Mouse (Mus musculus) E14TG2a.4 (cell line): ENCODE data around the gene Klhl40.
A peak's percentile ranks its signal among the peaks of the same experiment; 100 is the strongest.

Experiments
- H3K27me3 ChIP-seq: 2 replicates; pipeline ENCODE4 v1.6.1; 2014; ENCODE audit warnings: low read length, control low read depth; ENCODE audit not compliant: insufficient read depth
- H3K36me3 ChIP-seq: 2 replicates; pipeline ENCODE4 v1.6.1; 2014; ENCODE audit warnings: low read length, control low read depth; ENCODE audit not compliant: insufficient read depth
- H3K4me1 ChIP-seq: replicated peaks from 2 replicates; pipeline ENCODE4 v1.6.1; 2014; ENCODE audit warnings: low read depth, low read length, control low read depth
- H3K4me3 ChIP-seq: replicated peaks from 2 replicates; pipeline ENCODE4 v1.5.1; 2014; ENCODE audit warnings: mild to moderate bottlenecking, low read length
- H3K9me3 ChIP-seq: 2 replicates; pipeline ENCODE4 v1.6.1; 2014; ENCODE audit warnings: low read length, control low read depth
- CTCF ChIP-seq: conservative IDR thresholded peaks from 2 replicates; pipeline ENCODE4 v1.5.1; 2014; ENCODE audit warnings: low read length
- NANOG ChIP-seq: IDR thresholded peaks from 2 replicates; pipeline ENCODE4 v1.6.1; 2014; ENCODE audit warnings: borderline replicate concordance, low read length, mixed read lengths
- POU5F1 ChIP-seq: IDR thresholded peaks from 2 replicates; pipeline ENCODE4 v1.6.1; 2014; ENCODE audit warnings: low read length, borderline replicate concordance

The Klhl40 gene

DNA sequence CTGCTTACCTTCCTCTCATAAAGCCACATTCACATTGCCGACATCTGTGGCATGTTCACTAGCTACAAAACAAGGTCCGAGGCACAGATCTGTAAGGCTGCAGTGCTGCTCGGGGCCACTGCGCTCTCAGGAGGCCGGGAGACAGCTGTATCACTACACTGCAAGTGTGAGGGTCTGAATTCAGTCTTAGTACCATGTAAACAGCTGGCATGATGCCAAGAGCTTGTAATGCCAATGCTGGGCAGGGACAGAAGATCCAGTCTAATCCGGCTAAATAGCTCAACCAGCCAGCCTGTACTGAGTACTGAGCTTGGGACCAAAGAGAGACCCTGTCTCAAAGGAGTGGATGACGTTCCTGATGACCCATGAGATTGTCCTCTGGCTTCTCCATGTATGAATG, 46.6 kb downstream of the Klhl40 start:
- no peak for TF ChIP-seq POU5F1
- no peak for TF ChIP-seq NANOG
- no peak for TF ChIP-seq CTCF
- no peaks in the 10 kb centered on the region for H3K36me3 ChIP-seq

DNA sequence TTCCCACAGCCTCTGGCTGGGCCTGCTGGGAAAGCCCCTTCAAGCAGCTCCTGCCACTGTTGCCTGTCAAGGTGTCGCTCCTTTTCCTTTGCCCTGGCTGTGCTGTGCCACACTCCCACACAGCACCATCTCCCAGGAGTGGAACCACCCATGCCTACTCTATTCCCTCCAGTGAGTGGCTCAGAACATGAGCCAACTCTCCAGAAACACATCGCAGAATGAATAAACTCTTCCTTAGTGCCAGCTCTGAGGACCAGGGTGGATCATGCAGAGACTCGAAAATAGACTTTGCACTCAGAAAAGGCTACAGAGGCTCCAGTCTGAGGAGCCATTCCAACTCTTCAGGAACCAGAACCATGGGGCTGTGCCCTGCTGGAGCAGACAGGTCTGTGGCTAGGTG, 48.9 kb downstream of the Klhl40 start:
- H3K9me3 ChIP-seq, result no peaks in the 10 kb centered on the region
- H3K4me1 ChIP-seq, result no peaks in the 10 kb centered on the region; the same call in 1 of the 2 replicates
- TF ChIP-seq POU5F1 (no peak), CTCF (no peak), NANOG (no peak)
- 0 out of 2 replicates have a peak, but pooled peaks cover 5% of the 10 kb centered on the region for H3K27me3 ChIP-seq
- no peak overlapping the region for H3K4me3 ChIP-seq
- no peaks in the 10 kb centered on the region for H3K36me3 ChIP-seq

More for the DNA sequence above, 46.6 kb downstream of the Klhl40 start:
- Histone ChIP-seq H3K4me3 (no peak overlapping the region), H3K9me3 (no peaks in the 10 kb centered on the region), H3K4me1 (peaks cover 13% of the 10 kb centered on the region), H3K27me3 (peaks cover 10% of the 10 kb centered on the region; the same call in 1 of the 2 replicates)

DNA sequence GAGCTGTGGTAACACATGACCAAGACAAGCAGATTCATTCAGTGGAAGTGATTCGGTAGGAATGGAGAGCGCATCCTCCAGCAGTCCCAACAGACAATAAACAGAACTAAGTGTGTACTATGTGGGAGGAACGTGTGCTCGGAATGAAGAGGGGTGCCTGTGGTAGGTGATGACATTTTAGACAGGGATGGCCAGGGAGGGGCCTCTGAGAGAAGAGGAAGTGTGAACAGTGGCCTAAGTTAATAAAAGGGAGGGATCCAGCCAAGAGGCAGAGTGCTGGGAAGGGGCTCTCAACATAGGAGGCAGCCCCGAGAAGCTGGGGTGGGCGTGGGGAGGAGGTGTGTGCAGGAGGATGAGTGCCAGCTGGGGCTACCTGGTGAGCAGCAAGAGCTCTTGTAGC, 50.9 kb downstream of the Klhl40 start:
- H3K27me3 ChIP-seq, result 0 out of 2 replicates have a peak, but pooled peaks cover 5% of the 10 kb centered on the region
- no peaks in the 10 kb centered on the region for H3K9me3 ChIP-seq
- H3K36me3 ChIP-seq, result no peaks in the 10 kb centered on the region
- H3K4me3 ChIP-seq, result no peak overlapping the region
- TF ChIP-seq NANOG (no peak), CTCF (no peak), POU5F1 (no peak)
- H3K4me1 ChIP-seq, result no peaks in the 10 kb centered on the region; the same call in 1 of the 2 replicates

DNA sequence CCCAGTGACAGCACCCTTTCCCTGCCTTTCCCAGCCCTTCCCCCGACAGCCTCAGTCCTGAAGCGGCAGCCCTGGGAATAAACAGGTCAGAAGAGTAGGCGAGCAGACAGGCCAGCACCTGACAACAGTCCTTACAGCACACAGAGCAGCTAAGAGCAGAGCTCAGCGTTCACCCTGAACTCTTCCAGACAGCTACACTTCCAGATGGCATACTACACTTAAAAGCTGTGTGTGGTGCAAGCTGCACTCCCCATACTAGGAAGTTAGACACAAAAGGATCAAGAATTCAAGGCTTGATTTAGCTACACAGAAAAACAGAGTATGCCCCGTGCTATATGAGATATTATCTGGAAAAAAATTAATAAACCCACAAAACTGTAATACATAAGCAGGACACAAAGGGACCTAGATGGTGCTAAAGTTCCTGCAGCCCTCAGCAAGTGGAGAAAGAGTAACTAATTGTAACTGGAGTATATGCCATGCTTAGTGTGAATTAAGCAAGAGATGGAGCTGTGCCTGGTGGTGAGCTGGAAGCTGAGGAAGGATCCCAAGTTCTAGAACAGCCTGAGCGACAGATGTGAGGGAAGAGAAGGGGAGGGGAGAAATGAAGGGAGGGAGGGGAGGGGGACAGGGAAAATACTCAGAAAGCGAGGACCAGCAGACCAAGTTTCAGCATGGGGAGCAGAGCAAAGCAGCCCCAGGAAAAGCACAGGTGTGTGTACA, 52.0 kb downstream of the Klhl40 start:
- Histone ChIP-seq H3K4me1 (no peaks in the 10 kb centered on the region; the same call in 1 of the 2 replicates), H3K9me3 (peaks cover 3% of the 10 kb centered on the region; the same call in 1 of the 2 replicates)
- TF ChIP-seq CTCF (no peak), NANOG (no peak), POU5F1 (no peak)

DNA sequence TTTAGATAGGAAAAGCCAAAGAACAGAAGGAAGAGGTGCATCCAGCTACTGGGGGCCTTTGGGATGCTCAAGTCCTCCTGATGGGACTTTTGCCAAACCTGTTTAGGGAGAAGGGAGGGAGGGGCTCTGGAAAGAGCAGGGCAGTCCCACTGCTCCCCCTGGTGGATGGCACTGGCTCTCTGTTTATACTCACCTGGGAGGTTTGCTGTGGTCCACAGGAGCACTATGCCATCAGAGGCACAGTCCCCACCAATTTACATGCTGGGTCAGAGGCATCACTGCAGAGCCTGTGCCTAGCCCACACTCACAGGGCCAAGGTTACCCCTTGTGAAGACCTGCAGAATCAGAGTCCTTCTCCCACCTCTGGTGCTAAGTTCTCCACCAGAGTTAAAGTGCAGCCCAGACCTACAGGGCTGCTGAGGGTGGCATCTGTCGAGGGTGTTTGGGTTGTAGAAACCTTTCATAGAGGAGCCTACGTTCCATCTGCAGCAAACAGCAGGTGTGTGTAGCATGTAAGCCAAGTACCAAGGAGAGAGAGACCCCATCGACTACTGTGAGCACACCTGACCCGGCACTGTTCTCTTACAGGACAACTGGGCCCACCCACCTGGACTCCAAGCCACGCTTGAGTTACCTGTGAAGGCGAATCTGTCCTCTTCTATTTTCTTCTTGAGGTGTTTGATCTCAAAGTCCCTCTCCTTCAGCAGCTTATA, 53.0 kb downstream of the Klhl40 start:
- Histone ChIP-seq H3K36me3 (no peaks in the 10 kb centered on the region), H3K4me1 (no peaks in the 10 kb centered on the region; the same call in 1 of the 2 replicates), H3K9me3 (peaks cover 9% of the 10 kb centered on the region), H3K27me3 (0 out of 2 replicates have a peak, but pooled peaks cover 5% of the 10 kb centered on the region), H3K4me3 (no peak overlapping the region)
- TF ChIP-seq CTCF, result peak; percentile 68
- TF ChIP-seq NANOG, result no peak

More for the DNA sequence above, 52.0 kb downstream of the Klhl40 start:
- Histone ChIP-seq H3K36me3 (no peaks in the 10 kb centered on the region), H3K27me3 (0 out of 2 replicates have a peak, but pooled peaks cover 5% of the 10 kb centered on the region), H3K4me3 (no peak overlapping the region)

DNA sequence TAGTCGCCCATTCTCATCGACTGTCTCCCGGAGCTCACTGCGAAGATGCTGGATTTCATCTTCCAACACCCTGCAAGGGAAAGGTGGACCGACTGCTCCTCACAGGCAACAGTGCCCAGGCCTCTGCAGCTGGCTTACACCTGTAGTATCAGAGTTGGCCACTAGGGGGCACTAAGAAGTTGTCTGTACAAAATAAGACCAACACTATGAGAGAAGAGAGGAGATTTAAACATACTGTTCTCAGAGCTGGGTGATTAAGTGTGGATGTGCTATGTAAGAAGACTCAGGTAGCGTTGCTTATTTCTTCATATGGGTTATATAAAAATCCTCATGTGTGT, 53.5 kb downstream of the Klhl40 start:
- H3K36me3 ChIP-seq, result no peaks in the 10 kb centered on the region
- H3K27me3 ChIP-seq, result 0 out of 2 replicates have a peak, but pooled peaks cover 5% of the 10 kb centered on the region
- peaks cover 14% of the 10 kb centered on the region for H3K9me3 ChIP-seq
- no peak overlapping the region for H3K4me3 ChIP-seq
- TF ChIP-seq POU5F1 (no peak), CTCF (peak; percentile 85)
- H3K4me1 ChIP-seq, result no peaks in the 10 kb centered on the region; the same call in 1 of the 2 replicates
